Mouse (Mus musculus): ENCODE measurements around the gene Ctnnbip1. TPM values are rescaled to one million over a fixed set of nuclear protein-coding genes. Genes with fewer than 3 reads are reported as not detected.

Gene Ctnnbip1
- 10 to 100 TPM; 35.3 to 35.9 TPM for total RNA-seq (2021)
- long read RNA-seq, experiment 1, transcript Ctnnbip1-201 (5 exons, 2,674 nt): major isoform, 88 of 93 reads
- long read RNA-seq, experiment 1, partial matches to known transcripts: 1 of 93 reads
- long read RNA-seq, experiment 1, other reads (novel, unspliced or antisense): 4 of 93 reads
- long read RNA-seq, experiment 2, transcript Ctnnbip1-201 (5 exons, 2,674 nt): major isoform, 60 of 70 reads
- long read RNA-seq, experiment 2, partial matches to known transcripts: 4 of 70 reads
- long read RNA-seq, experiment 2, other reads (novel, unspliced or antisense): 6 of 70 reads

- intact Hi-C loops (cut with DNase I): no loop called here
- no peak for TF ChIP-seq CTCF (IDR thresholded peaks at IDR 0.05)
- Histone ChIP-seq H3K4me3 (peak within 1 kb of the TSS; percentile 80), H3K27ac (peak within 1 kb of the TSS; percentile 59)
- DNase-seq (ENCODE audit: extremely low spot score in 1 of 2, low spot score in 2 of 2): peak; percentile 96
These were observed at the start of gene Ctnnbip1 for GRCm38 (mm10) chr4:149517868-149518340. Gene Ctnnbip1, plus strand, starts transcription at chr4:149518236.

- intact Hi-C loops (cut with DNase I): no loop called here
- Histone ChIP-seq H3K27ac (no peak overlapping the region), H3K4me3 (no peak overlapping the region)
- no peak for TF ChIP-seq CTCF (IDR thresholded peaks at IDR 0.05)
- DNase-seq (ENCODE audit: extremely low spot score in 1 of 2, low spot score in 2 of 2): no peak
These were observed 48.5 kb upstream of the Ctnnbip1 start for GRCm38 (mm10) chr4:149469557-149469956.

- intact Hi-C loops (cut with DNase I): no loop called here
- no peak overlapping the region for H3K27ac ChIP-seq
- DNase-seq (ENCODE audit: extremely low spot score in 1 of 2, low spot score in 2 of 2): no peak
- no peak overlapping the region for H3K4me3 ChIP-seq
- TF ChIP-seq CTCF (IDR thresholded peaks at IDR 0.05): no peak; the same call in 1 of the 2 replicates
These were observed 42.9 kb upstream of the Ctnnbip1 start for GRCm38 (mm10) chr4:149475096-149475495.

GRCm38 (mm10) chr4:149477078-149477477 lies 41.0 kb upstream of the Ctnnbip1 start, which contains the start of gene Tmem274:
Gene Tmem274, plus strand, starts transcription at chr4:149477378.
- no peak for TF ChIP-seq CTCF (IDR thresholded peaks at IDR 0.05)
- no peak within 1 kb of the TSS for H3K4me3 ChIP-seq
- DNase-seq (ENCODE audit: extremely low spot score in 1 of 2, low spot score in 2 of 2): no peak
- no peak within 1 kb of the TSS for H3K27ac ChIP-seq
- intact Hi-C loops (cut with DNase I): no loop called here

GRCm38 (mm10) chr4:149484566-149484965 lies 33.5 kb upstream of the Ctnnbip1 start:
- Histone ChIP-seq H3K27ac (peak overlapping the region; percentile 83), H3K4me3 (peak overlapping the region; percentile 90)
- DNase-seq (ENCODE audit: extremely low spot score in 1 of 2, low spot score in 2 of 2): no peak
- intact Hi-C loops (cut with DNase I): loop anchor here (2.0 kb wide), 1 partner anchor 58 kb away; no protein-coding TSS in a partner anchor
- TF ChIP-seq CTCF (IDR thresholded peaks at IDR 0.05): no peak

- intact Hi-C loops (cut with DNase I): loop anchor here (2.0 to 5.0 kb wide), 2 partner anchors 58 to 133 kb away; no protein-coding TSS in a partner anchor
- TF ChIP-seq CTCF (IDR thresholded peaks at IDR 0.05): no peak; the same call in 1 of the 2 replicates
- H3K4me3 ChIP-seq: peak within 1 kb of the TSS; percentile 90
- peak within 1 kb of the TSS; percentile 83 for H3K27ac ChIP-seq
- peak; percentile 91 to 92 for DNase-seq (ENCODE audit: extremely low spot score in 1 of 2, low spot score in 2 of 2)
These were observed 32.8 kb upstream of the Ctnnbip1 start, which contains the start of the genes Nmnat1 and Lzic for GRCm38 (mm10) chr4:149485053-149485824. Gene Nmnat1, minus strand, starts transcription at chr4:149485202. Gene Lzic, plus strand, starts transcription at chr4:149485229.

GRCm38 (mm10) chr4:149485825-149486206 lies 32.2 kb upstream of the Ctnnbip1 start:
- Histone ChIP-seq H3K4me3 (peak overlapping the region; percentile 90), H3K27ac (peak overlapping the region; percentile 76; the same call in 1 of the 2 replicates)
- peak; percentile 56 for TF ChIP-seq CTCF (IDR thresholded peaks at IDR 0.05)
- intact Hi-C loops (cut with DNase I): loop anchor here (2.0 to 5.0 kb wide), 2 partner anchors 57 to 134 kb away; no protein-coding TSS in a partner anchor
- DNase-seq (ENCODE audit: extremely low spot score in 1 of 2, low spot score in 2 of 2): no peak

GRCm38 (mm10) chr4:149487729-149488128 lies 30.3 kb upstream of the Ctnnbip1 start:
- no peak for TF ChIP-seq CTCF (IDR thresholded peaks at IDR 0.05)
- intact Hi-C loops (cut with DNase I): loop anchor here (5.0 kb wide), 1 partner anchor 135 kb away; no protein-coding TSS in a partner anchor
- no peak for DNase-seq (ENCODE audit: extremely low spot score in 1 of 2, low spot score in 2 of 2)
- Histone ChIP-seq H3K4me3 (no peak overlapping the region), H3K27ac (no peak overlapping the region)

GRCm38 (mm10) chr4:149489415-149490240 lies 28.4 kb upstream of the Ctnnbip1 start:
- no peak overlapping the region for H3K4me3 ChIP-seq
- intact Hi-C loops (cut with DNase I): loop anchor here (5.0 kb wide), 1 partner anchor 137 kb away; no protein-coding TSS in a partner anchor
- no peak for TF ChIP-seq CTCF (IDR thresholded peaks at IDR 0.05)
- H3K27ac ChIP-seq: no peak overlapping the region
- DNase-seq (ENCODE audit: extremely low spot score in 1 of 2, low spot score in 2 of 2): no peak

GRCm38 (mm10) chr4:149491151-149491550 lies 26.9 kb upstream of the Ctnnbip1 start:
- TF ChIP-seq CTCF (IDR thresholded peaks at IDR 0.05): peak; percentile 25; the same call in 1 of the 2 replicates
- intact Hi-C loops (cut with DNase I): no loop called here
- DNase-seq (ENCODE audit: extremely low spot score in 1 of 2, low spot score in 2 of 2): no peak
- H3K4me3 ChIP-seq: no peak overlapping the region
- H3K27ac ChIP-seq: no peak overlapping the region

- Histone ChIP-seq H3K4me3 (no peak overlapping the region), H3K27ac (peak overlapping the region; percentile 52; the same call in 1 of the 2 replicates)
- no peak for DNase-seq (ENCODE audit: extremely low spot score in 1 of 2, low spot score in 2 of 2)
- no peak for TF ChIP-seq CTCF (IDR thresholded peaks at IDR 0.05)
- intact Hi-C loops (cut with DNase I): no loop called here
These were observed 21.4 kb upstream of the Ctnnbip1 start for GRCm38 (mm10) chr4:149496612-149497011.

Data from left cerebral cortex, adult 2 months (tissue).